Mouse (Mus musculus) kidney, postnatal 0 days (tissue): ENCODE measurements around the gene Rad23a. TPM values are rescaled to one million over a fixed set of nuclear protein-coding genes. Genes with fewer than 3 reads are reported as not detected.
A peak's percentile ranks its signal among the peaks of the same experiment; 100 is the strongest.

Source experiments
- ATAC-seq: fragments of 200-750 bp; cut with Nextera tagmentation; replicated peaks from 2 replicates; pipeline ENCODE4 v1.8.0; 2017; ENCODE audit warnings: low read depth, moderate number of reproducible peaks, moderate TSS enrichment, moderate library complexity; ENCODE audit not compliant: low FRiP score
- DNase-seq: peaks from one replicate; pipeline ENCODE4 v3.0.0-alpha.2; 2016; ENCODE audit warnings: low spot score
- H3K27ac ChIP-seq: fragments of 300-500 bp; sonication (generic); 2 replicates; pipeline ENCODE4 v1.5.1; 2014; ENCODE audit warnings: mild to moderate bottlenecking
- H3K27me3 ChIP-seq: fragments of 300-500 bp; sonication (generic); 2 replicates; pipeline ENCODE4 v1.6.1; 2014; ENCODE audit warnings: low read length, mixed read lengths; ENCODE audit not compliant: insufficient read depth
- H3K36me3 ChIP-seq: fragments of 300-500 bp; sonication (generic); 2 replicates; pipeline ENCODE4 v1.6.1; 2014; ENCODE audit warnings: low read length, mixed read lengths; ENCODE audit not compliant: insufficient read depth
- H3K4me1 ChIP-seq: fragments of 300-500 bp; sonication (generic); replicated peaks from 2 replicates; pipeline ENCODE4 v1.6.1; 2014; ENCODE audit warnings: antibody characterized with exemption, low read length, mixed read lengths; ENCODE audit not compliant: insufficient read depth
- H3K4me2 ChIP-seq: fragments of 300-500 bp; sonication (generic); 2 replicates; pipeline ENCODE4 v1.6.1; 2014; ENCODE audit warnings: mild to moderate bottlenecking, low read length, moderate library complexity, mixed read lengths
- H3K4me3 ChIP-seq: fragments of 300-500 bp; sonication (generic); replicated peaks from 2 replicates; pipeline ENCODE4 v1.5.1; 2014; ENCODE audit warnings: low read depth, low read length
- H3K9ac ChIP-seq: fragments of 300-500 bp; sonication (generic); 2 replicates; pipeline ENCODE4 v1.6.1; 2014; ENCODE audit warnings: low read depth, low read length
- H3K9me3 ChIP-seq: fragments of 300-500 bp; sonication (generic); replicated peaks from 2 replicates; pipeline ENCODE4 v1.6.1; 2016; ENCODE audit warnings: low read length, inconsistent platforms, mixed read lengths
- CTCF ChIP-seq: IDR thresholded peaks from 2 replicates; pipeline ENCODE4 v1.5.1; 2016; ENCODE audit warnings: antibody characterized with exemption, low read depth, mild to moderate bottlenecking, moderate library complexity
- WGBS: fragments of 180-500 bp; shearing (Covaris S2); extraction: QIAGEN DNeasy Blood & Tissue Kit; methylation state at CpG from one replicate; pipeline ENCODE4 v1.1.7; 2014; 5-methylcytosine and 5-hydroxymethylcytosine counted together
- microRNA-seq: library from miRNA; unstranded; fragments of <30 nt; microRNA quantifications from one replicate; pipeline ENCODE4, GENCODE M21; 2016
- polyA plus RNA-seq: library from polyadenylated mRNA; unstranded; fragments of >200 nt; fragmentation: Nextera tagmentation; extraction: Ambion mirVana; gene quantifications from 2 replicates; pipeline ENCODE4 v1.2.1, GENCODE M21; 2015

The Rad23a gene
- polyA plus RNA-seq, 1 experiment from 2014 or later: 98.9 TPM

GRCm38 (mm10) chr8:84785756-84786677 is 54.4 kb downstream of the Rad23a start:
- Histone ChIP-seq H3K27ac (peak overlapping the region; percentile 27; the same call in 1 of the 2 replicates), H3K9me3 (no peaks in the 10 kb centered on the region), H3K36me3 (no peaks in the 10 kb centered on the region), H3K27me3 (peaks cover 67% of the 10 kb centered on the region), H3K9ac (no peak overlapping the region), H3K4me1 (peaks cover 27% of the 10 kb centered on the region), H3K4me2 (peak overlapping the region; percentile 38), H3K4me3 (0 out of 2 replicates have a peak overlapping the region, but pooled peaks have one; percentile 7)
- WGBS: 10% methylated on average over 38 of the region's 38 CpGs
- DNase-seq (peak; percentile 81), ATAC-seq (peak; percentile 37; the same call in 1 of the 2 replicates)
- no peak for TF ChIP-seq CTCF

GRCm38 (mm10) chr8:84785506-84785755 is 55.0 kb downstream of the Rad23a start:
- Histone ChIP-seq H3K27me3 (peaks cover 69% of the 10 kb centered on the region), H3K4me1 (peaks cover 27% of the 10 kb centered on the region)
- TF ChIP-seq CTCF: no peak

GRCm38 (mm10) chr8:84784681-84785505 is 55.6 kb downstream of the Rad23a start:
- Histone ChIP-seq H3K27me3 (peaks cover 67% of the 10 kb centered on the region), H3K36me3 (no peaks in the 10 kb centered on the region), H3K4me3 (peak overlapping the region; percentile 20), H3K4me1 (peaks cover 27% of the 10 kb centered on the region), H3K4me2 (peak overlapping the region; percentile 44), H3K27ac (no peak overlapping the region), H3K9me3 (no peaks in the 10 kb centered on the region), H3K9ac (no peak overlapping the region)
- WGBS: 8% methylated on average over 48 of the region's 48 CpGs
- DNase-seq: no peak
- no peak for TF ChIP-seq CTCF
- ATAC-seq: no peak

More at GRCm38 (mm10) chr8:84785506-84785755, 55.0 kb downstream of the Rad23a start:
- Histone ChIP-seq H3K4me2 (no peak overlapping the region), H3K9ac (no peak overlapping the region), H3K27ac (no peak overlapping the region), H3K4me3 (no peak overlapping the region), H3K36me3 (no peaks in the 10 kb centered on the region), H3K9me3 (no peaks in the 10 kb centered on the region)
- no peak for ATAC-seq
- DNase-seq: no peak
- WGBS: 25% methylated on average over 11 of the region's 11 CpGs

Small RNAs within 50 kb of the gene (microRNA-seq; reads per million reads assigned to microRNA genes)
- 1.6 reads per million for gene Mir7069

Other genes with a start within 250 kb of the Rad23a start
- gene Ier2, start 177.8 kb downstream of the Rad23a start, polyA plus RNA-seq: 77.4 and 83.8 TPM in 2 replicates
- 55.3 and 56.1 TPM in 2 replicates for gene Trmt1, start 154.4 kb downstream of the Rad23a start, polyA plus RNA-seq
- 15.9 and 16.1 TPM in 2 replicates for gene Nacc1, start 152.8 kb downstream of the Rad23a start, polyA plus RNA-seq
- gene Lyl1, start 139.2 kb downstream of the Rad23a start, polyA plus RNA-seq: 6.1 and 6.4 TPM in 2 replicates
- gene G430095P16Rik, start 117.7 kb downstream of the Rad23a start, polyA plus RNA-seq: 1.9 and 2.5 TPM in 2 replicates
- gene Nfix, start 40.3 kb downstream of the Rad23a start, polyA plus RNA-seq: 21.1 and 22.3 TPM in 2 replicates
- gene Dand5, start 17.8 kb downstream of the Rad23a start, polyA plus RNA-seq: 7.0 and 7.4 TPM in 2 replicates
- 51.0 and 54.3 TPM in 2 replicates for gene Gadd45gip1, start 9.1 kb downstream of the Rad23a start, polyA plus RNA-seq
- gene Calr, start 6.3 kb upstream of the Rad23a start, polyA plus RNA-seq: 644 and 753 TPM in 2 replicates
- 68.2 and 74.7 TPM in 2 replicates for gene Farsa, start 16.3 kb upstream of the Rad23a start, polyA plus RNA-seq
- gene Syce2, start 31.4 kb upstream of the Rad23a start, polyA plus RNA-seq: 43.0 and 45.7 TPM in 2 replicates
- gene Gcdh, start 53.3 kb upstream of the Rad23a start, polyA plus RNA-seq: 59.2 and 67.6 TPM in 2 replicates
- gene Klf1, start 61.3 kb upstream of the Rad23a start, polyA plus RNA-seq: 1.1 and 1.8 TPM in 2 replicates
- gene Dnase2a, start 67.9 kb upstream of the Rad23a start, polyA plus RNA-seq: 12.3 and 13.2 TPM in 2 replicates
- 0.04 and 0.08 TPM in 2 replicates for gene Mast1, start 96.7 kb upstream of the Rad23a start, polyA plus RNA-seq
- gene Rtbdn, start 106.3 kb upstream of the Rad23a start, polyA plus RNA-seq: 0.09 TPM in 1 of 2 replicates, not detected in the other
- not detected in 2 replicates for gene Gm49661, start 128.8 kb upstream of the Rad23a start, polyA plus RNA-seq
- gene Prdx2, start 128.9 kb upstream of the Rad23a start, polyA plus RNA-seq: 729 and 747 TPM in 2 replicates
- 101 and 103 TPM in 2 replicates for gene Rnaseh2a, start 129.1 kb upstream of the Rad23a start, polyA plus RNA-seq
- 22.7 and 27.7 TPM in 2 replicates for gene Junb, start 138.1 kb upstream of the Rad23a start, polyA plus RNA-seq
- gene Hook2, start 149.9 kb upstream of the Rad23a start, polyA plus RNA-seq: 30.2 and 32.0 TPM in 2 replicates
- not detected in 2 replicates for gene Best2, start 173.9 kb upstream of the Rad23a start, polyA plus RNA-seq
- gene Asna1, start 184.6 kb upstream of the Rad23a start, polyA plus RNA-seq: 116 and 125 TPM in 2 replicates
- 120 and 131 TPM in 2 replicates for gene Trir, start 186.2 kb upstream of the Rad23a start, polyA plus RNA-seq
- 19.0 and 19.4 TPM in 2 replicates for gene Tnpo2, start 196.2 kb upstream of the Rad23a start, polyA plus RNA-seq
- gene Fbxw9, start 219.4 kb upstream of the Rad23a start, polyA plus RNA-seq: 35.2 and 38.5 TPM in 2 replicates
- gene Gm5741, start 227.3 kb upstream of the Rad23a start, polyA plus RNA-seq: not detected in 2 replicates
- 55.7 and 59.7 TPM in 2 replicates for gene Dhps, start 231.1 kb upstream of the Rad23a start, polyA plus RNA-seq
- gene Wdr83os, start 240.1 kb upstream of the Rad23a start, polyA plus RNA-seq: 152 and 156 TPM in 2 replicates
- gene Wdr83, start 240.6 kb upstream of the Rad23a start, polyA plus RNA-seq: 33.8 and 36.7 TPM in 2 replicates
- gene Man2b1, start 242.6 kb upstream of the Rad23a start, polyA plus RNA-seq: 40.1 and 42.3 TPM in 2 replicates